Mouse (Mus musculus) G1E (cell line): ENCODE results near the gene Olfr561. TPM values are rescaled to one million over a fixed set of nuclear protein-coding genes. Genes with fewer than 3 reads are reported as not detected.

Experiments used
- ATAC-seq: 2 replicates; pipeline ENCODE4 v1.8.0; 2016; ENCODE audit warnings: mild to moderate bottlenecking; ENCODE audit not compliant: insufficient number of reproducible peaks, poor library complexity, low FRiP score, severe bottlenecking; ENCODE audit errors: extremely low read depth
- DNase-seq: peaks from one replicate; pipeline ENCODE4 v3.0.0; 2012; ENCODE audit warnings: low spot score
- H3K27me3 ChIP-seq: 2 replicates; pipeline ENCODE4 v1.6.1; 2012; ENCODE audit warnings: mild to moderate bottlenecking, low read length, inconsistent platforms; ENCODE audit not compliant: insufficient read depth
- H3K36me3 ChIP-seq: replicated peaks from 2 replicates; pipeline ENCODE3; 2012; ENCODE audit warnings: mild to moderate bottlenecking, inconsistent platforms
- H3K4me1 ChIP-seq: 2 replicates; pipeline ENCODE4 v1.6.1; 2012; ENCODE audit warnings: low read depth, low read length, inconsistent platforms, mixed read lengths; ENCODE audit not compliant: insufficient read depth
- H3K4me3 ChIP-seq: 2 replicates; pipeline ENCODE4 v1.5.1; 2012; ENCODE audit warnings: low read depth, mild to moderate bottlenecking, inconsistent platforms, low read length, moderate library complexity, mixed read lengths
- H3K9me3 ChIP-seq: replicated peaks from 2 replicates; pipeline ENCODE4 v1.6.1; 2012; ENCODE audit warnings: inconsistent platforms
- CTCF ChIP-seq: IDR thresholded peaks from 2 replicates; pipeline ENCODE4 v1.5.1; 2012; ENCODE audit warnings: low read depth, low read length, inconsistent platforms, mixed read lengths
- GATA1 ChIP-seq: IDR thresholded peaks from 2 replicates; pipeline ENCODE4 v1.6.1; 2012; ENCODE audit warnings: borderline replicate concordance, low read length, inconsistent platforms, mixed read lengths
- GATA2 ChIP-seq: IDR thresholded peaks from 2 replicates; pipeline ENCODE4 v1.6.1; 2012; ENCODE audit warnings: low read depth, low read length, inconsistent platforms, borderline replicate concordance
- POLR2AphosphoS5 ChIP-seq: IDR thresholded peaks from 2 replicates; pipeline ENCODE4 v1.6.1; 2012; ENCODE audit warnings: low read depth, low read length, inconsistent platforms; ENCODE audit not compliant: insufficient replicate concordance
- TAL1 ChIP-seq: conservative IDR thresholded peaks from 2 replicates; pipeline ENCODE4 v1.6.1; 2012; ENCODE audit warnings: low read depth, low read length, inconsistent platforms, mixed read lengths
- polyA plus RNA-seq: library from polyadenylated mRNA; stranded (reverse); fragments of >175 nt; gene quantifications from 2 replicates; pipeline ENCODE4 v1.2.3, GENCODE M21; 2012
- total RNA-seq, 2 experiments: library from RNA; stranded (forward) in 1 of 2; stranded (reverse) in 1 of 2; fragments of 200-1000 nt in 1 of 2; fragments of >200 nt in 1 of 2; fragmentation: Nextera tagmentation in 1 of 2; gene quantifications; 2 replicates each; pipeline ENCODE4 v1.2.3; 2014 to 2017

Gene Olfr561
- total RNA-seq (2014; fragmentation: Nextera tagmentation) (not detected in 2 replicates), total RNA-seq (2017) (0.22 TPM in 1 of 2 replicates, not detected in the other), polyA plus RNA-seq (not detected in 2 replicates)

DNA sequence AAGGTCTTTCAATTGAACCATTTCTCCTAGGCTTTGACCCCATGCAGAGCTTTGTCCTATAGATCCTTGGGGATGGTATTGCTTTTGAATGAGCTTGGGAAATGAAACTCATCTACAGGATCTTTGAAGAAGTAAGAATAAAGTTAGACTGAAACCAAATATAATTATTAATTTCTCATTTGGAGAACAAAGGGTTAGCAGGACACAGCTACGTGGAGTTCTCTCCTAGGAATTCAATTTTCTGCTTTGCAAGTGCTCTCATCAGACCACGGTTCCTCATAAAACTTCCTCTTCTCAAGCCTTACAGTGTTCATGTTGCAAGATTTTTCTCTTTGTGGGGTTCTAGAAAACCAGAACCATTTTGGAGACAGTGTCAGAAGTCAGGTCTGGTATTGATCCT is at the start of gene Olfr561:
Olfr561 (plus strand) TSS at position 301 of the 400 bp plus-strand sequence.
- ATAC-seq (no peak), DNase-seq (no peak)
- no peaks in the 10 kb centered on the region for H3K9me3 ChIP-seq
- no peaks in the 10 kb centered on the region for H3K36me3 ChIP-seq
- no peaks in the 10 kb centered on the region for H3K27me3 ChIP-seq
- TF ChIP-seq GATA1 (no peak), CTCF (no peak), TAL1 (no peak), POLR2AphosphoS5 (no peak), GATA2 (no peak)
- no peaks in the 10 kb centered on the region for H3K4me1 ChIP-seq
- no peak within 1 kb of the TSS for H3K4me3 ChIP-seq

GRCm38 (mm10) chr7:102727391-102727790 is 43.6 kb upstream of the Olfr561 start, which contains the start of gene Olfr559:
Olfr559 (minus strand) TSS chr7:102727491.
- TF ChIP-seq TAL1: no peak
- no peak for TF ChIP-seq GATA2
- TF ChIP-seq POLR2AphosphoS5: no peak
- no peak for TF ChIP-seq CTCF
- no peaks in the 10 kb centered on the region for H3K27me3 ChIP-seq
- no peak for ATAC-seq
- no peaks in the 10 kb centered on the region for H3K36me3 ChIP-seq
- no peaks in the 10 kb centered on the region for H3K4me1 ChIP-seq
- no peak for DNase-seq
- H3K4me3 ChIP-seq: no peak within 1 kb of the TSS
- no peaks in the 10 kb centered on the region for H3K9me3 ChIP-seq

DNA sequence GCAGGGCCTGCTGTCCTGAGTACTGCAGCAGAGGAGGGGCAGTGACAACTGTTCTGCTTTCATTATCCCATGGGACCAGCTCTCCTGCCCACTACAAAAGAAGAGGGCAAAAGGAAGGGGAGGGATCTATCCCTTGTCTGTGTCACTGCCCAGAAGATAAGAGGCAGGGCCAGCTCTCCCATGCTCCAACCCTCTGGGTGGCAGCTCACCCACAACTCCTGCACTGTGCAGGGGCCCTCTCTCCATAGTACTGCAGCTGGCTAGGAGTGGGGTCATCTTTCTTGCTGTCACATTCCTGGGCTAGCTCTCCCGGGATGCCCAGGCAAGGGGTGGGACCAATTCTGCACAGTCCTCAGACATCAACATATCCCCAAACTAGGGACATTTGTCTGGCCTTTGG is 37.2 kb upstream of the Olfr561 start:
- no peak for TF ChIP-seq POLR2AphosphoS5
- no peak for TF ChIP-seq CTCF
- no peak for TF ChIP-seq GATA1
- no peak for TF ChIP-seq GATA2
- no peak for TF ChIP-seq TAL1
- Histone ChIP-seq H3K4me3 (no peak overlapping the region), H3K9me3 (no peaks in the 10 kb centered on the region), H3K27me3 (no peaks in the 10 kb centered on the region), H3K36me3 (no peaks in the 10 kb centered on the region), H3K4me1 (no peaks in the 10 kb centered on the region)
- no peak for DNase-seq
- ATAC-seq: no peak

GRCm38 (mm10) chr7:102737705-102738104 is 33.3 kb upstream of the Olfr561 start:
- H3K4me1 ChIP-seq: no peaks in the 10 kb centered on the region
- ATAC-seq: no peak
- DNase-seq: no peak
- no peak for TF ChIP-seq POLR2AphosphoS5
- TF ChIP-seq GATA1: no peak
- no peak for TF ChIP-seq GATA2
- no peak for TF ChIP-seq TAL1
- no peak for TF ChIP-seq CTCF
- no peaks in the 10 kb centered on the region for H3K27me3 ChIP-seq
- H3K9me3 ChIP-seq: no peaks in the 10 kb centered on the region
- H3K36me3 ChIP-seq: no peaks in the 10 kb centered on the region
- H3K4me3 ChIP-seq: no peak overlapping the region

- Histone ChIP-seq H3K9me3 (no peaks in the 10 kb centered on the region), H3K36me3 (no peaks in the 10 kb centered on the region), H3K4me1 (no peaks in the 10 kb centered on the region), H3K4me3 (no peak overlapping the region), H3K27me3 (no peaks in the 10 kb centered on the region)
- ATAC-seq (no peak), DNase-seq (no peak)
- TF ChIP-seq GATA1 (no peak), TAL1 (no peak), GATA2 (no peak), CTCF (no peak), POLR2AphosphoS5 (no peak)
Measured at GRCm38 (mm10) chr7:102752086-102752485, 18.9 kb upstream of the Olfr561 start.

DNA sequence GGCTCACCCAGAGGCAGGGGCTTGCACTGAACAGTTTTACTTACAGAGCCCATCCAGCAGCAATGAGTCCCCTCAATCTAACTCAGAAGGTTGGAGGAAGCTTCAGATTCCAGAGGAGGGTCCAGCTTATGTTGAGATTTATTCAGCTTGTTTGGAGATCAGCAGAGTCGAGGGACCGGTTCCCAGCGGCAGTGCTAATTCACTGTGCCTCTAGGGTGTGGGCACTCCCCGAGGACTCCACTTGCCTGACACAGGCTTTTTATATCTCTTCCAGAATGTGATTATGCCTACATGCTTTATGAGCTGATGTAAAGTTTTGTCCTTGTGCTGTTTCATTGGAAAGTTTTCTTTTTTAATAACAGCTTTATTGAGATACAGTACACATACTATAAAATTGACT is 11.8 kb upstream of the Olfr561 start, which contains the start of the genes Olfr560 and Olfr78:
Olfr560 (minus strand) TSS at position 101 of the 400 bp plus-strand sequence.
Olfr78 (minus strand) TSS at position 206 of the 400 bp plus-strand sequence.
- DNase-seq (no peak), ATAC-seq (no peak)
- Histone ChIP-seq H3K4me3 (no peak within 1 kb of the TSS), H3K9me3 (no peaks in the 10 kb centered on the region), H3K4me1 (no peaks in the 10 kb centered on the region), H3K36me3 (no peaks in the 10 kb centered on the region), H3K27me3 (no peaks in the 10 kb centered on the region)
- TF ChIP-seq TAL1: no peak
- TF ChIP-seq CTCF: no peak
- TF ChIP-seq POLR2AphosphoS5: no peak
- no peak for TF ChIP-seq GATA1
- no peak for TF ChIP-seq GATA2
